Mouse (Mus musculus) stomach, postnatal 0 days (tissue): ENCODE measurements around the gene Serpine1.

ENCODE experiments used
- CTCF ChIP-seq: IDR thresholded peaks from 2 replicates; pipeline ENCODE4 v1.5.1; 2016; ENCODE audit warnings: antibody characterized with exemption, low read depth, mild to moderate bottlenecking, moderate library complexity
- EP300 ChIP-seq: optimal IDR thresholded peaks from 2 replicates; pipeline ENCODE3; 2016; ENCODE audit warnings: antibody characterized with exemption

GRCm38 (mm10) chr5:137107670-137108069 is 35.6 kb upstream of the Serpine1 start:
- TF ChIP-seq CTCF (no peak), EP300 (no peak)
